Mouse (Mus musculus) limb, embryonic 11.5 days (tissue): ENCODE measurements around the gene Agap3. TPM values are rescaled to one million over a fixed set of nuclear protein-coding genes. Genes with fewer than 3 reads are reported as not detected.

Source experiments
- ATAC-seq: fragments of 200-750 bp; cut with Nextera tagmentation; 2 replicates; pipeline ENCODE4 v1.8.0; 2017; ENCODE audit warnings: low read depth; ENCODE audit not compliant: insufficient number of reproducible peaks, low FRiP score, low TSS enrichment
- DNase-seq: peaks from one replicate; pipeline ENCODE4 v3.0.0-alpha.2; 2015; ENCODE audit warnings: low spot score
- H3K27ac ChIP-seq: fragments of 300-500 bp; sonication (generic); replicated peaks from 2 replicates; pipeline ENCODE4 v1.5.1; 2014; ENCODE audit warnings: low read depth, mild to moderate bottlenecking, low read length
- H3K27me3 ChIP-seq: fragments of 300-500 bp; sonication (generic); 2 replicates; pipeline ENCODE4 v1.6.1; 2014; ENCODE audit warnings: mild to moderate bottlenecking, low read length, mixed read lengths; ENCODE audit not compliant: control insufficient read depth, insufficient read depth
- H3K36me3 ChIP-seq: fragments of 300-500 bp; sonication (generic); 2 replicates; pipeline ENCODE4 v1.6.1; 2014; ENCODE audit warnings: mild to moderate bottlenecking, low read length, moderate library complexity, mixed read lengths; ENCODE audit not compliant: control insufficient read depth, insufficient read depth
- H3K4me1 ChIP-seq: fragments of 300-500 bp; sonication (generic); 2 replicates; pipeline ENCODE4 v1.6.1; 2014; ENCODE audit warnings: low read length, mixed read lengths; ENCODE audit not compliant: control insufficient read depth, insufficient read depth
- H3K4me2 ChIP-seq: fragments of 300-500 bp; sonication (generic); 2 replicates; pipeline ENCODE4 v1.6.1; 2014; ENCODE audit warnings: low read depth, mild to moderate bottlenecking, moderate library complexity; ENCODE audit not compliant: severe bottlenecking
- H3K4me3 ChIP-seq: fragments of 300-500 bp; sonication (generic); 2 replicates; pipeline ENCODE4 v1.5.1; 2014; ENCODE audit warnings: low read depth, low read length
- H3K9ac ChIP-seq: fragments of 300-500 bp; sonication (generic); 2 replicates; pipeline ENCODE4 v1.6.1; 2014; ENCODE audit warnings: mild to moderate bottlenecking, low read length
- H3K9me3 ChIP-seq: fragments of 300-500 bp; sonication (generic); 2 replicates; pipeline ENCODE4 v1.6.1; 2016; ENCODE audit warnings: low read length; ENCODE audit not compliant: control insufficient read depth
- WGBS: fragments of 180-500 bp; shearing (Covaris S2); extraction: QIAGEN DNeasy Blood & Tissue Kit; methylation state at CpG from one replicate; pipeline ENCODE4 v1.1.7; 2014; 5-methylcytosine and 5-hydroxymethylcytosine counted together
- polyA plus RNA-seq: library from polyadenylated mRNA; unstranded; fragments of >200 nt; fragmentation: Nextera tagmentation; extraction: Ambion mirVana; gene quantifications from 2 replicates; pipeline ENCODE4 v1.2.1, GENCODE M21; 2014

The Agap3 gene
- polyA plus RNA-seq, 1 experiment from 2014 or later: 39.9 TPM

DNA sequence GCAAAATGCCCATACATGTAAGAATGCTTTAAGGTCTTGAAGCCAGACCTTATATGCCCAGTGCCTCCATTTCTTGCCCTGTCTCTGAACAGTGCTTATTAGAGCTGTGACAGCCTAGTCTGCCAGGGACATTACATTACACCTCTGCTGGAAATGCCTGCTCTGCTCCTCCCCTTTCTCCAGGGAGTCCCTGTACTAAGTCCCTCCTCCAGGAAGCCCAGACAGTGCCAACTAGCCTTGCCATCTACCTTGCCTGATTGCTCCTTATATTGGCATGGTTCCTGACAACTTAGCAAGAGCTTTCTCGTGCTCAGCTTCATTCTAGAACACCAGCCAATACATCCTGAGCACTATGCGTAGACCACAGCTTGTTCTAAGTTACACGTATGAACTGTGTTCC lies 83.8 kb downstream of the Agap3 start:
- no peaks in the 10 kb centered on the region for H3K36me3 ChIP-seq
- H3K9ac ChIP-seq: no peak overlapping the region
- DNase-seq (no peak), ATAC-seq (no peak)
- H3K4me1 ChIP-seq: peaks cover 7% of the 10 kb centered on the region; the same call in 1 of the 2 replicates
- WGBS: 84% methylated on average over 3 of the region's 3 CpGs
- H3K4me2 ChIP-seq: no peak overlapping the region
- H3K27ac ChIP-seq: no peak overlapping the region
- peaks cover 9% of the 10 kb centered on the region for H3K27me3 ChIP-seq
- no peaks in the 10 kb centered on the region for H3K9me3 ChIP-seq
- H3K4me3 ChIP-seq: no peak overlapping the region

DNA sequence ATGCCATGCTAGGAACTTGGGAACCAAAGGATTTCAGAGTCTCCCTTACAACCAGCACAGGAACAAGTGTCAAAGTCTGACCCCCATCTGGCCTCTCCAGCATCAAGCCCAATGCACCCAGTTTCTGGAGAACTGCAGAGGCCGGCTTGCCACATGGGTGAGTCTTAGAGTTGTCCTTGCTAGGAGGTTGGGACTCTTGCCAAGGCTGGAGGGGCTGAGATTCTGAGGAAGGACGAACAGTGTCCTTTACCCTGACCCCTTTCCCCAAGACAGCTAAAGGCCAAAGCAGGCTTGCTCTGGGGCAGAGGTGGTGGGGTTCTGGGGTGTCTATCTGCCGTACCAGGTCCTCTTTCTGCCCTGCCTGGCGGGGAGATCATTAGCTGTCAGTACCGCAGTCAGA lies 84.5 kb downstream of the Agap3 start:
- ATAC-seq (no peak), DNase-seq (no peak)
- Histone ChIP-seq H3K27me3 (peaks cover 5% of the 10 kb centered on the region; the same call in 1 of the 2 replicates), H3K36me3 (no peaks in the 10 kb centered on the region), H3K27ac (no peak overlapping the region), H3K4me2 (no peak overlapping the region), H3K4me1 (peaks cover 14% of the 10 kb centered on the region; the same call in 1 of the 2 replicates), H3K9ac (no peak overlapping the region), H3K9me3 (no peaks in the 10 kb centered on the region), H3K4me3 (no peak overlapping the region)
- WGBS: 72% methylated on average over 5 of the region's 5 CpGs

DNA sequence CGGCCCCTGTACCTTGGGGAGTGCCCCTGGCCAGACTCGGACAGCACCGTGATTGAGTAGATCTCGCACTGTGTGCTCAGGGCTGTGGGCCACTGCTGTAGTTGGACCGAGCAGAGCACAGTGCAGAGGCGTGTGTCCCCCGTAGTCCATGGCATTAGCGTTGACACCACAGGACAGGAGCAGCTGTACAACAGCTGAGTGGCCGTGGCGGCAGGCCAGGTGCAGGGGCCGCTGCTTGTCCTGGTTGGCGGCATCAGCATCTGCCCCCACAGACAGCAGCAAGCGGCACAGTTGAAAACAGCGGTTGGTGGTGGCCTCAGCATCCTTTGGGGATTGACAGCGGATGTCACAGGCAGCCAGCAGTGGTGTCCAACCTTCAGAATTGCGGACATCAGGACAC lies 85.6 kb downstream of the Agap3 start:
- Histone ChIP-seq H3K27ac (no peak overlapping the region), H3K36me3 (no peaks in the 10 kb centered on the region), H3K9ac (no peak overlapping the region), H3K27me3 (peaks cover 2% of the 10 kb centered on the region; the same call in 1 of the 2 replicates), H3K9me3 (no peaks in the 10 kb centered on the region), H3K4me3 (no peak overlapping the region), H3K4me1 (peaks cover 14% of the 10 kb centered on the region; the same call in 1 of the 2 replicates), H3K4me2 (no peak overlapping the region)
- DNase-seq: no peak
- no peak for ATAC-seq
- 61% methylated on average over 16 of the region's 16 CpGs for WGBS

DNA sequence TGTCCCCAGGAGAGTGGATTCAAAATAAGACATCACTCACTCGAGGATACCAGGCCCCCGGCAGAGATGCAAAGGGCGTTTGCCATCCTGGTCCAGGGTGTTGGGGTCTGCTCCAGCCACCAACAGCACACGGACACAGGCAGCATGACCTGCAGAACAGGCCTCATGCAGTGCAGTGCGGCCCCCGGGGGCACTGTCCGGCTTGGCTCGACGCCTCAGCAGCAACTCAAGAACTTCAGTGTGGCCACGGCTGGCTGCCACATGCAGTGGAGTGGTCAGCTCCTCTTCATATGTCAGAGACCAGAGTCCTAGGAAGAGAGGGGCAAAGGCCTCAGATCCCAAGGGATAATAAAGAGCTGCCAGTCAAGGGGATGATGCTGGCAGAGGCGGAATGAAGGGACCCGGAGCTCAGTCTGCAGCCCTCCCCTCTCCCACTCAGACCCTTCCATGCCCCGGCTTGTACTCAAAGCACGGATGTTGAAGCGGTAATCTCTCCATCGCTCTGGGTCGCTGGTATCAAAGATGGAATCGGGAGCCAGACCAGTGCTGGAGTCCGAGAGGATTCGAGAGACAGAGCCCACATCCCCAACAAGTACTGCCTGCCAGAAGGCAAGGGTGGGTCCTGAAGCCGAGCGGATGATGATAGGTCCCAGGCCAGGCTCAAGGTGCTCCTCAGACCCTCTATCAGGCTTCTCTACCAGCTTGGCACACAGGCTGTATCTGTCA lies 87.8 kb downstream of the Agap3 start:
- Histone ChIP-seq H3K4me3 (no peak overlapping the region), H3K9ac (no peak overlapping the region), H3K4me2 (no peak overlapping the region), H3K9me3 (no peaks in the 10 kb centered on the region), H3K27ac (no peak overlapping the region), H3K36me3 (no peaks in the 10 kb centered on the region), H3K4me1 (peaks cover 12% of the 10 kb centered on the region; the same call in 1 of the 2 replicates), H3K27me3 (peaks cover 2% of the 10 kb centered on the region; the same call in 1 of the 2 replicates)
- DNase-seq (no peak), ATAC-seq (no peak)
- 79% methylated on average over 22 of the region's 22 CpGs for WGBS

DNA sequence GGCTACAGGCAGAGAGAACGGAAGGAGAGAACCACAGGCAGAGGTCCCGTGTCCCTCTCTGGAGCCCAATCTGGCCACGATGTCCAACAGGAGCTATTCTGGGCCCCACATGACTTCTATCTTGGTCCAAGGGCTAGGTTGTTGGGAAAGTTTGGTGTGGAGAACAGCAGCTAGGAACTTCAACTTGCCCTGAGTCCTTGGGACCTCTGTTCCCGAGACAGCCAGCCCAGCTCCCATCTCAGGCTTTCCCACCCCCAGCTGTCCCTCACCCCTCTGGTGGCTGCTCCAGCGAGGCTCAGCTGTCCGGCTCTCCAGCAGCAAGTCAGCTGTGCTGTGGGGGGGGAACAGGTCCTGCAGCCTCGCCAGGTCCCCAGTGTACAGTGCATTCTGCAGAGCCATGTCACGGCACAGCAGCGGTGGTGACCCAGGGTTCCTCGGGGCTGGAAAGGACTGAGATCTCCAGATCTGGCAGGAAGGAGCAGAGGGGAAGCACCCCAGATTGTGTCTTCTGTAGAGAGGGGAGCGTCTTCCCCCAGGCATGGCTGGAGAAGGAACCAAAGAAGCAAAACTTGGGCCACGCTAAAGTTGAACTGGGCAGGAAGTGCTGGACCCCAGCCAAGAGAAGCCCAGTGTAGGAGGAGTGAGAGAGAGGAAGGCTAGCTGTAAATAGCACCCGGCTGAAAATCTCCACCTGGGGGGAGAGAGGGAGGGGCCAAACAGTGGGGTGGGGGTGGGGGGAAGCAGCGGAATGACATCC lies 88.6 kb downstream of the Agap3 start, which contains the start of gene Asb10:
Gene Asb10, minus strand, starts transcription at position 592 of the 757 bp plus-strand sequence.
- Histone ChIP-seq H3K4me2 (peak within 1 kb of the TSS; percentile 26; the same call in 1 of the 2 replicates), H3K9me3 (no peaks in the 10 kb centered on the region), H3K4me3 (no peak within 1 kb of the TSS), H3K4me1 (peaks cover 12% of the 10 kb centered on the region; the same call in 1 of the 2 replicates), H3K9ac (no peak within 1 kb of the TSS), H3K27me3 (peaks cover 2% of the 10 kb centered on the region; the same call in 1 of the 2 replicates), H3K27ac (no peak within 1 kb of the TSS), H3K36me3 (no peaks in the 10 kb centered on the region)
- WGBS: 33% methylated on average over 14 of the region's 14 CpGs
- DNase-seq: peak; percentile 39
- ATAC-seq: peak; percentile 28; the same call in 1 of the 2 replicates

DNA sequence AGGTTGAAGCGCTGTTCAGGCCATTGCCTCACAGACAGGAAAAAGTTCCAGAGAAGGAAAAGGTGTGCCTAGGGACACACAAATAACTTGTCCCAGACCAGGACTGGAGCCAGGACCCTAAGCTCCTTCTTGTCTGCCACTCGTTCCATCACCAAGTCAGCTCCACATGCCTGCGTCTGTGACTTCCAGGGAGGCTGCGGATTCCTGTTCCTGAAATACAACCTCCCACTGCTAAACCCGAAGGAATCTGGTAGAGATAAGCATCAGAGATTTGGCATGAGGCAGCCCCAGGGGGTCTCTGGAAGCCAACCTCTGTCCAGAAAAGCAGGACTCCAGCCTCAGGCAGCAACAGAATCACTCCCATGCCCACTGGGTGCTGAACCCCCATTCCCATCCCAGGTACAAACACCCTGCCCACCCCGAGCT lies 89.2 kb downstream of the Agap3 start:
- Histone ChIP-seq H3K36me3 (no peaks in the 10 kb centered on the region), H3K9ac (no peak overlapping the region), H3K4me2 (peak overlapping the region; percentile 26; the same call in 1 of the 2 replicates), H3K9me3 (no peaks in the 10 kb centered on the region), H3K27ac (no peak overlapping the region), H3K4me3 (no peak overlapping the region), H3K4me1 (peaks cover 12% of the 10 kb centered on the region; the same call in 1 of the 2 replicates), H3K27me3 (peaks cover 2% of the 10 kb centered on the region; the same call in 1 of the 2 replicates)
- DNase-seq: no peak
- ATAC-seq: 0 out of 2 replicates have a peak, but pooled peaks have one; percentile 24
- WGBS: 21% methylated on average over 6 of the region's 6 CpGs

DNA sequence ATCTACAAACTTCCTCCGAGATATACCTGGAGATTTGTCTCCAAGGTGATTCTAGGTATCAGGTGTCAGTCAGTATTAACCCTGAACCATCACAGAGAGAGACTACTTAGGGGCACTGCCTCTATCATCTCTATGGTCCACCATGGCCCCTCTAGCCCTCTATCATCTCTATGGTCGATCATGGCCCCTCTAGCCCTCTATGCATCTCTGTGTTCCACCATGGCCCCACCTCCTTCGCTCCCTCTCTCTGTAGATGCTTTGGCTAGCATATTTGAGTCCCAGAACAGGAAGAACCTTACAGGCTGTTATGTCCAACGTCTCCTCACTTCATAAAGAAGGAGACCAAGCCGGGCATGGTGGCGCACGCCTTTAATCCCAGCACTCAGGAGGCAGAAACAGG lies 90.7 kb downstream of the Agap3 start:
- WGBS: 78% methylated on average over 7 of the region's 7 CpGs
- DNase-seq (no peak), ATAC-seq (no peak)
- Histone ChIP-seq H3K9ac (no peak overlapping the region), H3K4me2 (no peak overlapping the region), H3K4me1 (peaks cover 10% of the 10 kb centered on the region; the same call in 1 of the 2 replicates), H3K4me3 (no peak overlapping the region), H3K27ac (no peak overlapping the region), H3K27me3 (no peaks in the 10 kb centered on the region), H3K36me3 (no peaks in the 10 kb centered on the region), H3K9me3 (no peaks in the 10 kb centered on the region)

DNA sequence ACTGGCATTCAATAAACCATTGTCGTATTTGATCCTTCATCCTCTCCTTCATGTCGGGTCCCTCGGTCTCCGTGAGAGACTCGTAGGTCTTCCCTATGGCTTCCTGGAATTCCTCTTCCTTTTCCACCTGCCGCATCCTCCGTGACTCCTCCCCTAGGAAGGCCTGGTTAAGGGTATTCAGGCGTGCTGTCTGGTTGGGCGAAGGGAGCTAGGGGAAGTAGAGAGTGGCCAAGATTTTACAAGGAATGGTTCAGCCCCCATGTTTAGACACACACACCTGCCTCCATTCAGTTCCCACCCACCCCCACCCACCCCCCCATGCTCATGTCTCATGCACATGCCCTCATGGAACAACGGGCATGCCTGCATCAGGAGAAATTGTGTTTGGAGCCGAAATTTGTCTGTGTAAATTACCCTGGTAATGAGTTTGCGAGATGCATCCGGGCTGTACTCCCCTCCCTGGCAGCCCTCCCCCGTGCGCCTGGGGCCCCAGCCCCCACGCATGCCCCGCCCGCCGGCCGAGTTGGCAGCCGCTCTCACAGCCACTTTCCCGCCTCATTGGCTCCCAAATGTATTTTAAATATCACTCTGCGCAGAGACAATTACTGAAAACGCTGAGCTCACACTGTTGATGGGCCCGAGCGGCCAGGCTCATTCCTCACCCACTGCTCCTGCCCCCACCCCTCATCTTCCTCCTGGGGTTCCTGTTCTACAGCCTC lies 98.8 kb downstream of the Agap3 start:
- ATAC-seq (no peak), DNase-seq (peak; percentile 50)
- Histone ChIP-seq H3K4me2 (peak overlapping the region; percentile 25; the same call in 1 of the 2 replicates), H3K9me3 (no peaks in the 10 kb centered on the region), H3K9ac (no peak overlapping the region), H3K27ac (no peak overlapping the region), H3K4me1 (peaks cover 10% of the 10 kb centered on the region), H3K4me3 (no peak overlapping the region), H3K36me3 (no peaks in the 10 kb centered on the region), H3K27me3 (peaks cover 3% of the 10 kb centered on the region)
- WGBS: 30% methylated on average over 26 of the region's 26 CpGs
